Mouse (Mus musculus) midbrain, postnatal 0 days (tissue): ENCODE results near the gene Sft2d2. TPM values are rescaled to one million over a fixed set of nuclear protein-coding genes. Genes with fewer than 3 reads are reported as not detected.

Source experiments
- ATAC-seq: fragments of 200-750 bp; cut with Nextera tagmentation; 2 replicates; pipeline ENCODE4 v1.8.0; 2017; ENCODE audit warnings: moderate number of reproducible peaks, mild to moderate bottlenecking, moderate TSS enrichment, moderate library complexity; ENCODE audit not compliant: low FRiP score
- DNase-seq: peaks from one replicate; pipeline ENCODE4 v3.0.0-alpha.2; 2015; ENCODE audit warnings: low spot score
- H3K27ac ChIP-seq: fragments of 300-500 bp; sonication (generic); 2 replicates; pipeline ENCODE4 v1.5.1; 2014; ENCODE audit warnings: low read depth, mild to moderate bottlenecking, low read length, mixed read lengths
- H3K27me3 ChIP-seq: fragments of 300-500 bp; sonication (generic); 2 replicates; pipeline ENCODE4 v1.6.1; 2014; ENCODE audit warnings: low read length, control low read depth, mixed read lengths; ENCODE audit not compliant: insufficient read depth
- H3K36me3 ChIP-seq: fragments of 300-500 bp; sonication (generic); 2 replicates; pipeline ENCODE4 v1.6.1; 2014; ENCODE audit warnings: low read length, control low read depth, mixed read lengths; ENCODE audit not compliant: insufficient read depth
- H3K4me1 ChIP-seq: fragments of 300-500 bp; sonication (generic); 2 replicates; pipeline ENCODE4 v1.6.1; 2014; ENCODE audit warnings: mild to moderate bottlenecking, control low read depth, antibody characterized with exemption, low read length, mixed read lengths; ENCODE audit not compliant: insufficient read depth
- H3K4me2 ChIP-seq: fragments of 300-500 bp; sonication (generic); 2 replicates; pipeline ENCODE4 v1.6.1; 2014; ENCODE audit warnings: low read depth, mild to moderate bottlenecking, low read length, mixed read lengths; ENCODE audit not compliant: poor library complexity, severe bottlenecking
- H3K4me3 ChIP-seq: fragments of 300-500 bp; sonication (generic); 2 replicates; pipeline ENCODE4 v1.5.1; 2014; ENCODE audit warnings: low read depth, mild to moderate bottlenecking, low read length, moderate library complexity
- H3K9ac ChIP-seq: fragments of 300-500 bp; sonication (generic); replicated peaks from 2 replicates; pipeline ENCODE4 v1.6.1; 2014; ENCODE audit warnings: mild to moderate bottlenecking, low read length, moderate library complexity, mixed read lengths; ENCODE audit not compliant: poor library complexity, severe bottlenecking
- H3K9me3 ChIP-seq: fragments of 300-500 bp; sonication (generic); 2 replicates; pipeline ENCODE4 v1.6.1; 2016; ENCODE audit warnings: low read length, control low read depth
- CTCF ChIP-seq: IDR thresholded peaks from 2 replicates; pipeline ENCODE4 v1.5.1; 2016; ENCODE audit warnings: antibody characterized with exemption, mild to moderate bottlenecking
- WGBS: fragments of 180-500 bp; shearing (Covaris S2); extraction: QIAGEN DNeasy Blood & Tissue Kit; methylation state at CpG from one replicate; pipeline ENCODE4 v1.1.7; 2014; 5-methylcytosine and 5-hydroxymethylcytosine counted together
- polyA plus RNA-seq: library from polyadenylated mRNA; unstranded; fragments of >200 nt; fragmentation: Nextera tagmentation; extraction: Ambion mirVana; gene quantifications from 2 replicates; pipeline ENCODE4 v1.2.1, GENCODE M21; 2015
- total RNA-seq: library from RNA; depleted of rRNA; stranded (reverse); fragments of >200 nt; gene quantifications from 2 replicates; pipeline ENCODE4 v1.2.3, GENCODE M21; 2014

The Sft2d2 gene
- total and polyA plus RNA-seq, 2 experiments from 2014 or later, result 3.8 to 11.0 TPM

- H3K36me3 ChIP-seq, result no peaks in the 10 kb centered on the region
- H3K9me3 ChIP-seq, result no peaks in the 10 kb centered on the region
- H3K27me3 ChIP-seq, result no peaks in the 10 kb centered on the region
- no peak for TF ChIP-seq CTCF
- whole genome bisulfite sequencing, result 85% methylated on average over 5 of the region's 5 CpGs
- ATAC-seq (no peak), DNase-seq (no peak)
- no peak overlapping the region for H3K4me2 ChIP-seq
- no peak overlapping the region for H3K27ac ChIP-seq
- no peak overlapping the region for H3K4me3 ChIP-seq
- no peak overlapping the region for H3K9ac ChIP-seq
- no peaks in the 10 kb centered on the region for H3K4me1 ChIP-seq
Measured at GRCm38 (mm10) chr1:165179321-165179720, 14.9 kb downstream of the Sft2d2 start.

- ATAC-seq, result no peak
- Histone ChIP-seq H3K4me3 (no peak overlapping the region), H3K36me3 (no peaks in the 10 kb centered on the region), H3K27me3 (no peaks in the 10 kb centered on the region), H3K27ac (no peak overlapping the region), H3K9ac (no peak overlapping the region), H3K4me2 (no peak overlapping the region), H3K4me1 (no peaks in the 10 kb centered on the region), H3K9me3 (no peaks in the 10 kb centered on the region)
- DNase-seq, result no peak
- WGBS, result 78% methylated on average over 6 of the region's 6 CpGs
- no peak for TF ChIP-seq CTCF
Measured at GRCm38 (mm10) chr1:165178075-165178474, 16.2 kb downstream of the Sft2d2 start.

GRCm38 (mm10) chr1:165174059-165174616 lies 20.1 kb downstream of the Sft2d2 start:
- H3K36me3 ChIP-seq, result no peaks in the 10 kb centered on the region
- no peak overlapping the region for H3K9ac ChIP-seq
- H3K4me1 ChIP-seq, result no peaks in the 10 kb centered on the region
- WGBS, result 62% methylated on average over 6 of the region's 9 CpGs
- ATAC-seq, result no peak
- no peak overlapping the region for H3K4me3 ChIP-seq
- H3K4me2 ChIP-seq, result no peak overlapping the region
- H3K9me3 ChIP-seq, result no peaks in the 10 kb centered on the region
- H3K27ac ChIP-seq, result no peak overlapping the region
- TF ChIP-seq CTCF, result no peak
- DNase-seq, result no peak
- no peaks in the 10 kb centered on the region for H3K27me3 ChIP-seq

- WGBS, result 83% methylated on average over 7 of the region's 8 CpGs
- TF ChIP-seq CTCF, result no peak
- no peak for ATAC-seq
- Histone ChIP-seq H3K27me3 (no peaks in the 10 kb centered on the region), H3K4me3 (no peak overlapping the region), H3K27ac (no peak overlapping the region), H3K9me3 (no peaks in the 10 kb centered on the region), H3K4me1 (no peaks in the 10 kb centered on the region), H3K4me2 (no peak overlapping the region), H3K36me3 (no peaks in the 10 kb centered on the region), H3K9ac (no peak overlapping the region)
- no peak for DNase-seq
Measured at GRCm38 (mm10) chr1:165171277-165171676, 23.0 kb downstream of the Sft2d2 start.

- Histone ChIP-seq H3K4me3 (no peak overlapping the region), H3K9ac (no peak overlapping the region), H3K27ac (no peak overlapping the region), H3K9me3 (no peaks in the 10 kb centered on the region), H3K4me1 (no peaks in the 10 kb centered on the region), H3K27me3 (no peaks in the 10 kb centered on the region), H3K4me2 (no peak overlapping the region), H3K36me3 (no peaks in the 10 kb centered on the region)
- TF ChIP-seq CTCF, result no peak
- 88% methylated on average over 5 of the region's 5 CpGs for WGBS
- no peak for ATAC-seq
- no peak for DNase-seq
Measured at GRCm38 (mm10) chr1:165170157-165170556, 24.1 kb downstream of the Sft2d2 start.

- no peak overlapping the region for H3K27ac ChIP-seq
- TF ChIP-seq CTCF, result no peak
- no peak overlapping the region for H3K4me2 ChIP-seq
- no peak overlapping the region for H3K9ac ChIP-seq
- DNase-seq, result no peak
- WGBS, result 77% methylated on average over 3 of the region's 3 CpGs
- ATAC-seq, result no peak
- no peak overlapping the region for H3K4me3 ChIP-seq
- H3K27me3 ChIP-seq, result no peaks in the 10 kb centered on the region
- no peaks in the 10 kb centered on the region for H3K36me3 ChIP-seq
- H3K4me1 ChIP-seq, result no peaks in the 10 kb centered on the region
- no peaks in the 10 kb centered on the region for H3K9me3 ChIP-seq
Measured at GRCm38 (mm10) chr1:165169462-165169861, 24.8 kb downstream of the Sft2d2 start.
